Mouse (Mus musculus): ENCODE measurements around the gene Phox2b. TPM values are rescaled to one million over a fixed set of nuclear protein-coding genes. Genes with fewer than 3 reads are reported as not detected.

Phox2b gene
- polyA plus RNA-seq, 3 experiments from 2014 or later: 0.24 TPM; not detected in 2

DNA sequence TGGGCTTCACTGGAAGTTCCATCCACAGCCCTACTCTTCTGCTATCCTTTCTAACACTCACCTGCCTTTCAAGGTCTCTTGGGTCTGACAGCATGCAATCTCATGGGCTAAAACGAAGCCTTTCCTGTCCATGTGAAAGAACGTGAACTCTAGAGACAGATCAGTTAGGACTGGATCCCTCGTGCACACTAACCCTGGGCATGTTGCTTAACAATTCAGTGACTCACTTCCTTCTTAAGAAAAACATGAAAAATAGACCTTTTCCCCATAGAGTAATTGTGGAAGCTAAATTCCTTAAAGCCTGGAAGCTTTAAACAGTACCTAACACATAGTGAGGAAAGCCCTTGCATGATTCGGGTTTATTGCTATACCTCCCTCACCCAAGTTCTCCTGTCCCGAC is 8.2 kb downstream of the Phox2b start:
- ATAC-seq: no peak

DNA sequence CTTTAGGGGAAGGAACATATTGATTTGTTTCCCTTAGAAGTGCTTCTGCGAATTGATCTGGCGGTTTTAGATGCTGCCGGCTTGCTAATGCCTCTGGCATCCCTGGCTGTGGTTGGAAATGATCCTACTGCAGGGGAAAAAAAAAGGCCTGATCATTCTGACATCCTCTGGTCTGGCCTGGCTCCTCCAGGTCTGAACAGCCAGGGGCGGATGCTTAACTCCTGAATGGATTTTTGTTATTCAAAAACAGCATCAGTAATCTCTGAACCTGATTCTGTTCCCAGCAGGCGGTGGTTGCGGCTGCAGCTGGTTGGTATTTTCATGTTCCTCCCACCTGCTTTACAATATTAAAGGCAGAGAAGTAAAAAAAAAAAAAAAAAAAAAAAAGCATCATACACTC is 16.0 kb downstream of the Phox2b start:
- ATAC-seq: no peak

DNA sequence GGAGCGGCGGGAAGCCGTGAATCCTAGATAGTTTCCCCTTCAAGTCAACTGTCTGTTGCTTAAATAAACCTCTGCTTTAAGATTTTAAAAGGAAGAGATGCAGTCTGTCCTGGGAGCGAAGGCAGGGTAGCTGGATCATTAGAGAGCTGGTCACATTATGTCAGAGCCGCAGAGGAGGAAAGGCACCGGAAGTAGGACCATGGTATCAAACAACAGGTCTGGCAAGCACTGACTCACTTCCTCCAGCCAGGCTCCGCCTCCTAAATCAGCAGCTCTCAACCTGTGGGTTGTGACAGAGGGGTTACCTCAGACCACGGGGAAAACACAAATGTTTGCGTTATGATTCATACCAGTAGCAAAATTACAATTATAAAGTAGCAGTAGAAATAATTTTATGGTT is 35.5 kb downstream of the Phox2b start:
- ATAC-seq: no peak

DNA sequence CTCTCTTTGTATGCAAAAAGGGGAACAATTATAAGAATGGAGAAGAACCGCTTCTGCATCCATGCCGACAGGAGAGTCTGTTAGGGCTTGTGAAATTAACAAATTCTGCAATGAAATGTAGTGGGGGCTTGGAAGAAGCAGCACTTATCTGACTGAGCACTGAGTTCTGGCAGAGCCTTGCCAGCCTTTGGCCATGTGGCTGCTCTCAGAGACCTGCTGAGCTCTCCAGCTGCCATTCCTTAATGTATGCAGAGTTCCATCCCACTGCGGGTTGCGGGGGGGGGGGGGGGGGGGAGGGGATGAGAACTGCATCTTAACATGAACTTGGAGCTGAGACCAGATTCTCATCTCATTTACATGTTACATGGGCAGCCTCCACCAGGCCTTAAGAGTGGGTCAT is 38.6 kb downstream of the Phox2b start:
- ATAC-seq: no peak

DNA sequence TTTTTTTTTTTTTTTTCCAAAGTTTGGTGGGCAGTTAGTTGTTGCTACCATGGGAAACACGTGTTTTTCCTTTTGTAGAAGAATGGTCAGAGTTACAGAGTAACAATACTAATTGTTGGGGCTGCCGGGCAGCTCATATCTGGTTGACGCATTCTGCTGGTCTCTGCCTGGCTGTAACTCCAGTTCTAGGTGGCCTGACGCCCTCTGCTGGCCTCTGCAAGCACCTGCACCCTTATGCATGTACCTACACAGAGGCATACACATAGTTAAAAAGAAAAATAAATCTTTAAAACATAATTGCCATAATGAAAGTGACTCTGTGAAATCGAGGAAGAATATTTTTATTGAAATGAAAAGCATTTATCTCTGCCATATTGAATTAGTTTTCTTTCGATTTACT is 41.3 kb downstream of the Phox2b start:
- ATAC-seq: no peak

DNA sequence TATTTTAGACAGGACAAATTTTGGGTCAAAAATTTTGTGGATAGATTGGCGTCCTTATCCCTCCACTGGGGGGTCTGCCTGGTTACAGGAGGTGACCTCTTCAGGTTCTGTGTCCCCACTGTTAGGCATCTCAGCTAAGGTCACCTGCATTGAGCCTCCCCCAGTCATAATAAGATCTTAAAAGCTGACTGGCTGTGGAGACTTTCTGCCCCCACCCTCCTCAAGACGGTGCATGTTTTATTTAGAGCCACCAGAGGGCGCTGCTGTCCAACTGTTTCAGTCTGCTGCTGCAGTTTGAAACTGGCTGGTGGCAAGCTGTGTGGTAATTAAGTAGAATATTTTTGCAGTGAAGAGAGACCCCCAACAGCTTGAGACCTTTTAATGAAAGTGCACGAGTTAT is 51.1 kb downstream of the Phox2b start:
- no peak for ATAC-seq

Other genes starting within 250 kb of the Phox2b start
- 10 to 100 TPM; 56.0 to 77.0 (median 57.4) TPM for gene Tmem33, start 161.3 kb upstream of the Phox2b start, polyA plus RNA-seq (2017; shearing (Covaris generic))
- gene Slc30a9, start 207.7 kb upstream of the Phox2b start, polyA plus RNA-seq (2017; shearing (Covaris generic)): 10 to 100 TPM in 2 of 3 experiments, 1 to 10 TPM in 1; 9.9 to 14.1 (median 13.7) TPM